Mouse (Mus musculus) ES-E14 (cell line): ENCODE data around the gene Phka1. TPM values are rescaled to one million over a fixed set of nuclear protein-coding genes. Genes with fewer than 3 reads are reported as not detected.

Experiments used
- DNase-seq: peaks from one replicate; pipeline ENCODE4 v3.0.0-alpha.2; 2013; ENCODE audit warnings: low read depth, low spot score
- H3K27ac ChIP-seq: 2 replicates; pipeline ENCODE4 v1.5.1; 2012; ENCODE audit warnings: low read depth, mild to moderate bottlenecking, low read length, moderate library complexity, mixed read lengths; ENCODE audit not compliant: poor library complexity, insufficient read depth, severe bottlenecking
- H3K36me3 ChIP-seq: 2 replicates; pipeline ENCODE4 v1.6.1; 2012; ENCODE audit warnings: mild to moderate bottlenecking, low read length, moderate library complexity, mixed read lengths; ENCODE audit not compliant: control insufficient read depth, poor library complexity, insufficient read depth, severe bottlenecking
- H3K4me1 ChIP-seq, 2 experiments: fragments of 150-350 bp in 1 of 2; sonication (generic) in 1 of 2; 2 replicates each; pipeline ENCODE4 v1.6.1; 2012; ENCODE audit warnings: low read length in 2 of 2, mild to moderate bottlenecking in 1 of 2, mixed read lengths in 1 of 2; ENCODE audit not compliant: control insufficient read depth in 2 of 2, insufficient read depth in 2 of 2, poor library complexity in 1 of 2
- H3K4me3 ChIP-seq, 2 experiments: fragments of 150-350 bp in 1 of 2; sonication (generic) in 1 of 2; 2 replicates each; pipeline ENCODE4 v1.5.1; 2012; ENCODE audit warnings: low read length in 2 of 2, low read depth in 1 of 2, mild to moderate bottlenecking in 1 of 2, mixed read lengths in 1 of 2; ENCODE audit not compliant: insufficient read depth in 1 of 2, poor library complexity in 1 of 2, severe bottlenecking in 1 of 2
- H3K9ac ChIP-seq: 2 replicates; pipeline ENCODE4 v1.6.1; 2012; ENCODE audit warnings: low read depth, mild to moderate bottlenecking, low read length, mixed read lengths; ENCODE audit not compliant: poor library complexity, insufficient read depth, severe bottlenecking
- H3K9me3 ChIP-seq: fragments of 150-350 bp; sonication (generic); 2 replicates; pipeline ENCODE4 v1.6.1; 2012; ENCODE audit warnings: low read depth, mild to moderate bottlenecking, low read length; ENCODE audit not compliant: control insufficient read depth, insufficient read depth
- CHD2 ChIP-seq: IDR thresholded peaks from 2 replicates; pipeline ENCODE4 v1.6.1; 2014; ENCODE audit warnings: mild to moderate bottlenecking, low read depth, low read length, inconsistent platforms
- HCFC1 ChIP-seq: IDR thresholded peaks from 2 replicates; pipeline ENCODE4 v1.6.1; 2012; ENCODE audit warnings: low read length, inconsistent platforms, borderline replicate concordance; ENCODE audit not compliant: insufficient read depth
- MAFK ChIP-seq: IDR thresholded peaks from 2 replicates; pipeline ENCODE4 v1.6.1; 2014; ENCODE audit warnings: mild to moderate bottlenecking, low read depth, low read length, inconsistent platforms; ENCODE audit not compliant: insufficient read depth
- ZC3H11A ChIP-seq: IDR thresholded peaks from 2 replicates; pipeline ENCODE4 v1.6.1; 2012; ENCODE audit warnings: low read depth, mild to moderate bottlenecking, inconsistent platforms, low read length, borderline replicate concordance
- ZNF384 ChIP-seq: IDR thresholded peaks from 2 replicates; pipeline ENCODE4 v1.6.1; 2012; ENCODE audit warnings: low read depth, low read length, inconsistent platforms
- in situ Hi-C, 2 experiments: fragments of 600-800 bp; cut with MboI; formaldehyde crosslinking; loops; one replicate each; pipeline ENCODE4 v1.15.1; 2025; ENCODE audit warnings: low sequenced_read_pairs in 2 of 2, inconsistent platforms in 1 of 2; ENCODE audit not compliant: unreplicated experiment in 2 of 2
- total RNA-seq: library from RNA; depleted of rRNA; stranded (reverse); fragments of 300-350 nt; gene quantifications from 2 replicates; pipeline ENCODE4 v1.2.3, GENCODE M21; 2012; rRNA removed

The Phka1 gene
- total RNA-seq, 1 experiment, result 5.9 TPM

DNA sequence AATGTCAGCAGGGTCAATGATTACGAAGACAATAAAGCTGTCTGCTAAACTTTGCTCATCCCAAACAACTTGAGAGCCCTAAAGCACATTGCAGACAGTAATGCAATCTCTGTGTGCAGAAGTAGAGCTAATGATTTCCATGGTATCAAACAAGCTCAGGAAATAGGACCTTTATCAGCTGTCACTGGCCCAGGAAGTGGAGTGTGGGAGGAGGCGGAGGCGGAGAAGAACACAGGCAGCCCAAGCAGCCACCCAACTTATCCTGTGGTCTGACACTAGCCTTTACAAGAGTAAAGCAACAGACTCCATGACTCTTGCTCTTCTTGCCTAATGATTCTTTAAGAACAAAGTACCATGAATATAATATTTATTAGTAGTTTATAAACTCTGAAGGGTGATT lies 165.6 kb downstream of the Phka1 start:
- Histone ChIP-seq H3K4me1 (no peaks in the 10 kb centered on the region), H3K4me3 (no peak overlapping the region), H3K27ac (no peak overlapping the region), H3K36me3 (no peaks in the 10 kb centered on the region), H3K9me3 (no peaks in the 10 kb centered on the region), H3K9ac (no peak overlapping the region)
- in situ Hi-C loops, result loop anchor here (5.0 to 25.0 kb wide), 2 partner anchors 241 kb away; no protein-coding TSS in a partner anchor
- no peak for DNase-seq
- TF ChIP-seq ZC3H11A (no peak), ZNF384 (no peak), HCFC1 (no peak), CHD2 (no peak), MAFK (no peak)

DNA sequence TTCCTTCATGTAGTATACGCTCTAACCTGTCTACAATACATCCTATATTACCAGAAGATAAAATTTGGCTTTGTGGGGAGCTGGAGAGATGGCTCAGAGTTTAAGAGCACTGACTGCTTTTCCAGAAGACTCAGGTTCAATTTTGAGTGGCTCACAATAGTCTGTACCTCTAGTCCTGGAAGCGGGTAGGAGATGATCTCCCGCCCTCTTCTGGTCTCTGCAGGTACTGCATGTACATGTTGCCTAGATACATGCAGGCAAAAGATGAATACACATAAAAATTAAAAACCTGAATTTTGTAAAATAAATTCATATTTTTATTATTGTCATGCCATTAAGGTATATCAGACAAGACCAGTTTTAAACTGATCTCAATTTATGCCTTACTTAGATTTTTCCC lies 167.3 kb downstream of the Phka1 start:
- DNase-seq, result peak; percentile 24
- H3K36me3 ChIP-seq, result no peaks in the 10 kb centered on the region
- no peak overlapping the region for H3K9ac ChIP-seq
- H3K4me1 ChIP-seq, result no peaks in the 10 kb centered on the region
- no peak overlapping the region for H3K27ac ChIP-seq
- H3K9me3 ChIP-seq, result no peaks in the 10 kb centered on the region
- H3K4me3 ChIP-seq, result no peak overlapping the region
- no peak for TF ChIP-seq CHD2
- no peak for TF ChIP-seq MAFK
- TF ChIP-seq HCFC1, result no peak
- TF ChIP-seq ZC3H11A, result no peak
- no peak for TF ChIP-seq ZNF384
- in situ Hi-C loops, result loop anchor here (5.0 to 25.0 kb wide), 2 partner anchors 239 kb away; no protein-coding TSS in a partner anchor

DNA sequence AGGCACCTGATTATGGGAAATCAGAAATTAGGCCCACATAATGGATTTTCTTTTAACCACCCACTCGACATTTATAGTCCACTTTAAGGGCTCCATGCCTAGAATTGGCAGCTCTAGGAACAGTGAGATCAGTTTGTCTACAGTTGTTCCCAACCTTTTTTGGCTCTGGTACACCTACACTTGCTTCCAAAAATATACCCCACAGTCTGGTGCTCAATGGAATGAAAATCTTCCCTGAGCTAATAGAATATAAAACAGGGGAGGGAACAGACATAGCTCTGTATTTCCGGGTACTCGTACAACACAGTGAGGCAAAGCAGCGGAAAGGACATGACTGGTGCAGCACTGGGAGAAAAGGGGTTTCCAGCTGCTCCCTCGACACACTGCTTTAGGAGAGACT lies 168.5 kb downstream of the Phka1 start:
- no peaks in the 10 kb centered on the region for H3K36me3 ChIP-seq
- no peak for DNase-seq
- no peak overlapping the region for H3K9ac ChIP-seq
- in situ Hi-C loops, result loop anchor here (5.0 to 25.0 kb wide), 2 partner anchors 238 kb away; no protein-coding TSS in a partner anchor
- no peak overlapping the region for H3K4me3 ChIP-seq
- H3K27ac ChIP-seq, result no peak overlapping the region
- TF ChIP-seq MAFK (no peak), HCFC1 (no peak), ZNF384 (no peak), ZC3H11A (no peak), CHD2 (no peak)
- no peaks in the 10 kb centered on the region for H3K4me1 ChIP-seq
- no peaks in the 10 kb centered on the region for H3K9me3 ChIP-seq

Other genes with a start within 250 kb of the Phka1 start
- gene Hdac8, start 138.9 kb downstream of the Phka1 start, total RNA-seq, result 4.0 and 4.4 TPM in 2 replicates
- 1.7 TPM in 1 of 2 replicates, not detected in the other for gene Gm3880, start 42.7 kb upstream of the Phka1 start, total RNA-seq
- 2.0 and 3.1 TPM in 2 replicates for gene Gm9112, start 63.4 kb upstream of the Phka1 start, total RNA-seq
- 0.27 TPM in 1 of 2 replicates, not detected in the other for gene Dmrtc1b, start 63.6 kb upstream of the Phka1 start, total RNA-seq
- 2.4 and 2.8 TPM in 2 replicates for gene Dmrtc1c1, start 158.7 kb upstream of the Phka1 start, total RNA-seq
- gene Dmrtc1c2, start 210.4 kb upstream of the Phka1 start, total RNA-seq, result 5.3 and 9.8 TPM in 2 replicates
- gene 1700031F05Rik, start 223.7 kb upstream of the Phka1 start, total RNA-seq, result not detected in 2 replicates